Mouse (Mus musculus) CH12.LX (cell line): Measurements from ENCODE around the gene Il17rd. TPM values are rescaled to one million over a fixed set of nuclear protein-coding genes. Genes with fewer than 3 reads are reported as not detected.

Source experiments
- DNase-seq: peaks from one replicate; pipeline ENCODE4 v3.0.0-alpha.2; 2013; ENCODE audit errors: extremely low read depth
- H3K27ac ChIP-seq: 2 replicates; pipeline ENCODE4 v1.5.1; 2012; ENCODE audit warnings: low read depth, mild to moderate bottlenecking, control low read depth, moderate library complexity; ENCODE audit not compliant: insufficient read depth
- H3K27me3 ChIP-seq: replicated peaks from 2 replicates; pipeline ENCODE3; 2012; ENCODE audit warnings: inconsistent platforms
- H3K36me3 ChIP-seq, 2 experiments: replicated peaks in 1 of 2; 2 replicates each; pipeline versions ENCODE3 to v1.6.1; 2012; ENCODE audit warnings: inconsistent platforms in 1 of 2, low read length in 1 of 2, mild to moderate bottlenecking in 1 of 2, mixed read lengths in 1 of 2, moderate library complexity in 1 of 2; ENCODE audit not compliant: control insufficient read depth in 1 of 2, insufficient read depth in 1 of 2
- H3K4me1 ChIP-seq, 2 experiments: 2 replicates each; pipeline ENCODE4 v1.6.1; 2012; ENCODE audit warnings: inconsistent platforms in 1 of 2, moderate library complexity in 1 of 2; ENCODE audit not compliant: insufficient read depth in 2 of 2, control insufficient read depth in 1 of 2
- H3K4me2 ChIP-seq: 2 replicates; pipeline ENCODE4 v1.6.1; 2012; ENCODE audit warnings: low read depth, mild to moderate bottlenecking, control low read depth; ENCODE audit not compliant: poor library complexity, insufficient read depth, severe bottlenecking
- H3K4me3 ChIP-seq, 3 experiments: fragments of 150-350 bp in 1 of 3; sonication (generic) in 1 of 3; replicated peaks in 1 of 3; 2 replicates each; pipeline versions ENCODE3 to v1.5.1; 2011 to 2012; ENCODE audit warnings: low read depth in 2 of 3, low read length in 2 of 3, mild to moderate bottlenecking in 2 of 3, moderate library complexity in 2 of 3, control low read depth in 1 of 3, improper control_type of control experiment in 1 of 3, inconsistent platforms in 1 of 3, mixed read lengths in 1 of 3; ENCODE audit not compliant: poor library complexity in 1 of 3
- H3K79me2 ChIP-seq: replicated peaks from 2 replicates; pipeline ENCODE4 v1.6.1; 2012; ENCODE audit warnings: mild to moderate bottlenecking, moderate library complexity; ENCODE audit not compliant: control insufficient read depth, poor library complexity, insufficient read depth, severe bottlenecking; ENCODE audit errors: extremely low read depth
- H3K9ac ChIP-seq: 2 replicates; pipeline ENCODE4 v1.6.1; 2012; ENCODE audit warnings: low read depth, mild to moderate bottlenecking, control low read depth, moderate library complexity; ENCODE audit not compliant: insufficient read depth
- H3K9me3 ChIP-seq: replicated peaks from 2 replicates; pipeline ENCODE3; 2012; ENCODE audit warnings: low read length, inconsistent platforms, mixed read lengths
- BHLHE40 ChIP-seq: IDR thresholded peaks from 2 replicates; pipeline ENCODE4 v1.6.1; 2011; ENCODE audit warnings: mild to moderate bottlenecking, low read depth, low read length, improper control_type of control experiment
- CHD1 ChIP-seq: IDR thresholded peaks from 2 replicates; pipeline ENCODE4 v1.6.1; 2012; ENCODE audit warnings: low read depth, low read length, improper control_type of control experiment, inconsistent platforms
- CTCF ChIP-seq, 2 experiments: IDR thresholded peaks in 1 of 2; conservative IDR thresholded peaks in 1 of 2; 2 replicates each; pipeline ENCODE4 v1.5.1; 2011 to 2012; ENCODE audit warnings: low read depth in 2 of 2, low read length in 2 of 2, improper control_type of control experiment in 1 of 2, inconsistent platforms in 1 of 2, mild to moderate bottlenecking in 1 of 2, moderate library complexity in 1 of 2
- EP300 ChIP-seq: IDR thresholded peaks from 2 replicates; pipeline ENCODE4 v1.6.1; 2011; ENCODE audit warnings: low read length, improper control_type of control experiment
- ETS1 ChIP-seq: conservative IDR thresholded peaks from 2 replicates; pipeline ENCODE4 v1.6.1; 2012; ENCODE audit warnings: low read depth, mild to moderate bottlenecking, inconsistent platforms, low read length, improper control_type of control experiment, moderate library complexity
- GABPA ChIP-seq: IDR thresholded peaks from 2 replicates; pipeline ENCODE4 v1.6.1; 2012; ENCODE audit warnings: low read depth, low read length, improper control_type of control experiment, inconsistent platforms; ENCODE audit not compliant: insufficient replicate concordance
- MAFK ChIP-seq: IDR thresholded peaks from 2 replicates; pipeline ENCODE4 v1.6.1; 2011; ENCODE audit warnings: low read length, improper control_type of control experiment; ENCODE audit not compliant: insufficient replicate concordance
- MXI1 ChIP-seq: IDR thresholded peaks from 2 replicates; pipeline ENCODE4 v1.6.1; 2011; ENCODE audit warnings: mild to moderate bottlenecking, low read depth, low read length, improper control_type of control experiment
- MYC ChIP-seq: IDR thresholded peaks from 2 replicates; pipeline ENCODE4 v1.6.1; 2011; ENCODE audit warnings: low read depth, mild to moderate bottlenecking, improper control_type of control experiment, low read length
- NELFE ChIP-seq: IDR thresholded peaks from 2 replicates; pipeline ENCODE4 v1.6.1; 2011; ENCODE audit warnings: low read depth, low read length, improper control_type of control experiment
- RAD21 ChIP-seq: IDR thresholded peaks from 2 replicates; pipeline ENCODE4 v1.6.1; 2011; ENCODE audit warnings: low read depth, mild to moderate bottlenecking, low read length, improper control_type of control experiment, moderate library complexity
- SIN3A ChIP-seq: IDR thresholded peaks from 2 replicates; pipeline ENCODE4 v1.6.1; 2012; ENCODE audit warnings: low read length, improper control_type of control experiment, inconsistent platforms
- SMC3 ChIP-seq: IDR thresholded peaks from 2 replicates; pipeline ENCODE4 v1.6.1; 2011; ENCODE audit warnings: low read depth, low read length, improper control_type of control experiment
- UBTF ChIP-seq: IDR thresholded peaks from 2 replicates; pipeline ENCODE4 v1.6.1; 2012; ENCODE audit warnings: low read depth, mild to moderate bottlenecking, inconsistent platforms, low read length, improper control_type of control experiment, moderate library complexity
- USF2 ChIP-seq: conservative IDR thresholded peaks from 2 replicates; pipeline ENCODE4 v1.6.1; 2011; ENCODE audit warnings: low read depth, low read length, improper control_type of control experiment
- dilution Hi-C: fragments of 300-500 bp; cut with MboI; formaldehyde crosslinking; loops from 2 replicates; pipeline ENCODE4 v1.14.3; 2020; ENCODE audit warnings: low sequenced_read_pairs; ENCODE audit not compliant: extremely low pct_unique_long_range_greater_than_20kb, extremely low pct_ligation_motif_present
- in situ Hi-C: fragments of 300-500 bp; cut with MboI; formaldehyde crosslinking; loops from 3 replicates; pipeline ENCODE4 v1.14.3; 2019; ENCODE audit warnings: low sequenced_read_pairs, low pct_ligation_motif_present, low pct_unique_long_range_greater_than_20kb, mixed read lengths
- polyA plus RNA-seq: library from polyadenylated mRNA; unstranded; fragments of >175 nt; gene quantifications from 2 replicates; pipeline ENCODE4 v1.2.1, GENCODE M21; 2012; ENCODE audit warnings: low read depth; ENCODE audit not compliant: insufficient read length
- total RNA-seq, 2 experiments: library from RNA; depleted of rRNA; stranded (reverse); fragments of 300-350 nt in 1 of 2; fragments of >200 nt in 1 of 2; gene quantifications; 2 replicates each; pipeline ENCODE4 v1.2.3; 2012 to 2014

Gene Il17rd
- total and polyA plus RNA-seq, 3 experiments = 0.04 to 0.09 (median 0.08) TPM

GRCm38 (mm10) chr14:27044967-27045361 lies 6.2 kb downstream of the Il17rd start:
- peak in 1 of 2 experiments; percentile 36; a peak in 2 of 4 replicates for TF ChIP-seq CTCF (conservative IDR thresholded peaks at IDR 0.05 in 1 of 2, IDR thresholded peaks at IDR 0.05 in 1 of 2; ENCODE audit: low read depth in 2 of 2, low read length in 2 of 2)
- peak; percentile 35; the same call in 1 of the 2 replicates for TF ChIP-seq SMC3
- peak; percentile 18 for TF ChIP-seq RAD21
- TF ChIP-seq MAFK = no peak
- no peak for TF ChIP-seq USF2
- peak; percentile 42; the same call in 1 of the 2 replicates for TF ChIP-seq EP300
- dilution Hi-C loops (no loop called here), in situ Hi-C loops (no loop called here)
- peaks cover 13% of the 10 kb centered on the region for H3K27me3 ChIP-seq
- no peaks in the 10 kb centered on the region for H3K9me3 ChIP-seq
- H3K4me1 ChIP-seq = peaks cover 12 to 34% of the 10 kb centered on the region in 2 experiments
- H3K9ac ChIP-seq = no peak overlapping the region
- H3K4me2 ChIP-seq = no peak overlapping the region
- no peak overlapping the region for H3K4me3 ChIP-seq
- DNase-seq = peak; percentile 59
- H3K27ac ChIP-seq = no peak overlapping the region
- no peaks in the 10 kb centered on the region for H3K36me3 ChIP-seq
- H3K79me2 ChIP-seq = no peaks in the 10 kb centered on the region

DNA sequence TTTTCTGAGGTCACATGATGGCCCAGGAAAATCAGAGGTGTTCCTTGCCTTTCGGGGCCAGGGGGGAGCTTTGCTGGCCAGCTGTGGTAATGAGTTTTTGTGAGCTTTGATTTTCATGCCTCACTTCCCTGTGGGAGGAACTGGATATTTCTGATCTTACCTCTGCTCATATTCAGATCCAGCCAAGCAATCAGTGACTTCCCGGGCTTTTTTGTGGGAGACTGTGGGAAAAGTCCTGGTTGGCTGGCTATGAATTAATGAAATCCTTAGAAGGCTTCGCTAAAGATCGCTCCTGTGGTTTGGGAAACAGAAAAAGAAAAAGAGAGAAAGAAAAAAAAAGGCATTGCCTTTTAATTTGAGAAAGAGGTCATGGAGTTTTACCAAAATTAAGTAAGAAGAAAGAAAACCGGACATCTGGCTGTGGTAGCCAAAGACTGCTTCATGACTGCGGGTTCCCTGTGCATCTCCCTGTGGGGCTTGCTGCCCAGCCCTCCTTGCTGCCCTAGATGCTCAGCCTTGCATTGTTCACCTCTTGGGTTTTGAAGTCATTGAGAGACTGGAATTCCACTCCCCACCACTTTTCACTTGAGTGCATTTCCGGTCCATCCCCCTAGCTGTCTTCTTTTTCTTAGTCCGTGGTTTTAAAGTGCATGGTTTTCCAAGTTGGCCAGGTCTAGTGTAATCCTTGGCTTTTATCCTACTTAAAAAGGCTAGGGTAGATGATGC lies 9.7 kb downstream of the Il17rd start:
- in situ Hi-C loops (no loop called here), dilution Hi-C loops (no loop called here)
- H3K9ac ChIP-seq = no peak overlapping the region
- no peaks in the 10 kb centered on the region for H3K36me3 ChIP-seq
- no peaks in the 10 kb centered on the region for H3K79me2 ChIP-seq
- H3K27me3 ChIP-seq = no peaks in the 10 kb centered on the region
- H3K4me2 ChIP-seq = no peak overlapping the region
- H3K9me3 ChIP-seq = no peaks in the 10 kb centered on the region
- DNase-seq = no peak
- no peak for TF ChIP-seq NELFE
- H3K4me1 ChIP-seq = peaks cover 5 to 19% of the 10 kb centered on the region in 2 experiments
- no peak overlapping the region for H3K4me3 ChIP-seq
- no peak overlapping the region for H3K27ac ChIP-seq

DNA sequence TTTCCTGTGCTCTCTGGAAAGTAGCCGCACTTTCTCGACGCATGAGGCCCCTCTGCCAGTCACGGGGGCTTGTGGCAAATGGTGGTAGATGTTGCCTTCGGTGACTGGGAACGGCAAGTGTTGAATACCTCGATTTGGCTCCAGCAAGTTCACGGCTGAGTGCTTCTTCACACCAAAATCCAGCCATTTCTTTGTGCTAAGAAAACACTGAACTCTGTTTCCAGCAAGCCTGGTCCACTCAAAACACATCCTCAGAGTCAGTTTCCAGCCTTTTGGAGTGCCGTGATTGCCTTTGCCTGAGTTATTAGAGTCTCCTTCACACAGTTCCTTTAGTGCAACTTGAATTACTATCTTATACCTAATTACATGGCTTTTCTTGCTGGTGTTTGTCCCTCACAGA lies 11.3 kb downstream of the Il17rd start:
- H3K27ac ChIP-seq = no peak overlapping the region
- peaks cover 0 to 7% of the 10 kb centered on the region in 2 experiments; a peak in 2 of 4 replicates for H3K4me1 ChIP-seq
- H3K9ac ChIP-seq = no peak overlapping the region
- TF ChIP-seq MYC = no peak
- no peak for TF ChIP-seq CHD1
- TF ChIP-seq SIN3A = no peak
- TF ChIP-seq EP300 = no peak
- no peak for TF ChIP-seq UBTF
- TF ChIP-seq GABPA = no peak
- no peak for TF ChIP-seq MXI1
- TF ChIP-seq BHLHE40 = no peak
- TF ChIP-seq RAD21 = no peak
- no peak for TF ChIP-seq ETS1
- H3K4me2 ChIP-seq = no peak overlapping the region
- in situ Hi-C loops = no loop called here
- dilution Hi-C loops = no loop called here
- no peaks in the 10 kb centered on the region for H3K27me3 ChIP-seq
- no peaks in the 10 kb centered on the region for H3K9me3 ChIP-seq
- no peaks in the 10 kb centered on the region for H3K79me2 ChIP-seq
- H3K36me3 ChIP-seq = no peaks in the 10 kb centered on the region
- no peak overlapping the region for H3K4me3 ChIP-seq
- DNase-seq = no peak
